Mouse (Mus musculus) kidney, postnatal 36 days (tissue): ENCODE results near the gene Pabpc1l.

Source experiments
- DNase-seq, 2 experiments: peaks; one replicate each; pipeline ENCODE4 v3.0.0; 2021 to 2022; ENCODE audit warnings: mixed read lengths in 2 of 2

The Pabpc1l gene

GRCm38 (mm10) chr2:164087416-164088017, 62.3 kb downstream of the Pabpc1l start:
- DNase-seq = no peak

GRCm38 (mm10) chr2:164089508-164089907, 64.3 kb downstream of the Pabpc1l start:
- DNase-seq = no peak

GRCm38 (mm10) chr2:164094152-164094551, 68.9 kb downstream of the Pabpc1l start:
- no peak for DNase-seq

- no peak for DNase-seq
Measured at GRCm38 (mm10) chr2:164098603-164099250, 73.5 kb downstream of the Pabpc1l start.
